Mouse (Mus musculus) ES-E14 (cell line): ENCODE data around the gene Xylt1. TPM values are rescaled to one million over a fixed set of nuclear protein-coding genes. Genes with fewer than 3 reads are reported as not detected.
A peak's percentile ranks its signal among the peaks of the same experiment; 100 is the strongest.

Source experiments
- DNase-seq: peaks from one replicate; pipeline ENCODE4 v3.0.0-alpha.2; 2013; ENCODE audit warnings: low read depth, low spot score
- H3K27ac ChIP-seq: 2 replicates; pipeline ENCODE4 v1.5.1; 2012; ENCODE audit warnings: low read depth, mild to moderate bottlenecking, low read length, moderate library complexity, mixed read lengths; ENCODE audit not compliant: poor library complexity, insufficient read depth, severe bottlenecking
- H3K36me3 ChIP-seq: 2 replicates; pipeline ENCODE4 v1.6.1; 2012; ENCODE audit warnings: mild to moderate bottlenecking, low read length, moderate library complexity, mixed read lengths; ENCODE audit not compliant: control insufficient read depth, poor library complexity, insufficient read depth, severe bottlenecking
- H3K4me1 ChIP-seq, 2 experiments: fragments of 150-350 bp in 1 of 2; sonication (generic) in 1 of 2; 2 replicates each; pipeline ENCODE4 v1.6.1; 2012; ENCODE audit warnings: low read length in 2 of 2, mild to moderate bottlenecking in 1 of 2, mixed read lengths in 1 of 2; ENCODE audit not compliant: control insufficient read depth in 2 of 2, insufficient read depth in 2 of 2, poor library complexity in 1 of 2
- H3K4me3 ChIP-seq, 2 experiments: fragments of 150-350 bp in 1 of 2; sonication (generic) in 1 of 2; 2 replicates each; pipeline ENCODE4 v1.5.1; 2012; ENCODE audit warnings: low read length in 2 of 2, low read depth in 1 of 2, mild to moderate bottlenecking in 1 of 2, mixed read lengths in 1 of 2; ENCODE audit not compliant: insufficient read depth in 1 of 2, poor library complexity in 1 of 2, severe bottlenecking in 1 of 2
- H3K9ac ChIP-seq: 2 replicates; pipeline ENCODE4 v1.6.1; 2012; ENCODE audit warnings: low read depth, mild to moderate bottlenecking, low read length, mixed read lengths; ENCODE audit not compliant: poor library complexity, insufficient read depth, severe bottlenecking
- H3K9me3 ChIP-seq: fragments of 150-350 bp; sonication (generic); 2 replicates; pipeline ENCODE4 v1.6.1; 2012; ENCODE audit warnings: low read depth, mild to moderate bottlenecking, low read length; ENCODE audit not compliant: control insufficient read depth, insufficient read depth
- CHD2 ChIP-seq: IDR thresholded peaks from 2 replicates; pipeline ENCODE4 v1.6.1; 2014; ENCODE audit warnings: mild to moderate bottlenecking, low read depth, low read length, inconsistent platforms
- HCFC1 ChIP-seq: IDR thresholded peaks from 2 replicates; pipeline ENCODE4 v1.6.1; 2012; ENCODE audit warnings: low read length, inconsistent platforms, borderline replicate concordance; ENCODE audit not compliant: insufficient read depth
- MAFK ChIP-seq: IDR thresholded peaks from 2 replicates; pipeline ENCODE4 v1.6.1; 2014; ENCODE audit warnings: mild to moderate bottlenecking, low read depth, low read length, inconsistent platforms; ENCODE audit not compliant: insufficient read depth
- ZC3H11A ChIP-seq: IDR thresholded peaks from 2 replicates; pipeline ENCODE4 v1.6.1; 2012; ENCODE audit warnings: low read depth, mild to moderate bottlenecking, inconsistent platforms, low read length, borderline replicate concordance
- ZNF384 ChIP-seq: IDR thresholded peaks from 2 replicates; pipeline ENCODE4 v1.6.1; 2012; ENCODE audit warnings: low read depth, low read length, inconsistent platforms
- in situ Hi-C, 2 experiments: fragments of 600-800 bp; cut with MboI; formaldehyde crosslinking; loops; one replicate each; pipeline ENCODE4 v1.15.1; 2025; ENCODE audit warnings: low sequenced_read_pairs in 2 of 2, inconsistent platforms in 1 of 2; ENCODE audit not compliant: unreplicated experiment in 2 of 2
- total RNA-seq: library from RNA; depleted of rRNA; stranded (reverse); fragments of 300-350 nt; gene quantifications from 2 replicates; pipeline ENCODE4 v1.2.3, GENCODE M21; 2012

Xylt1 gene
- total RNA-seq, 1 experiment: 3.6 TPM

DNA sequence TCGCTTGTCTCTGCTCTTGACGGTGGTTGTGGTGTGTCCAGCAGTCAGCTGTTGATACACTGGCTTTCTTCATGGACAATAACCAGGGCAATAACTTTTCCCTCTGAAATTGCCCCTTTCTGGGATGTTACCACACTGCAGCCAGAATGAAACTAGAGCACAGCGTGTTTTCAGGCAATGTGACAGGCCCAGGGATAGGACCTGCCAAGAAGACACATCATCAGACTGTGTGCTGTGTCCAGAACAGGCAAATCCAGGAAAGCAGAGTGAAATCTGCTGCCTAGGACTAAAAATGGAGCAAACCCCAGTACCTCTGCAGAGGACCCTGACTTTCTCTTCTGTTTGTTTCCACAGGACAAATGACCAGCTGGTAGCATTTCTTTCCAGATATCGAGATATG, 240.8 kb downstream of the Xylt1 start:
- no peak overlapping the region for H3K9ac ChIP-seq
- in situ Hi-C loops: loop anchor here in 1 of 2 experiments (10.0 kb wide), 1 partner anchor 247 kb away; no protein-coding TSS in a partner anchor
- no peak for DNase-seq
- no peaks in the 10 kb centered on the region for H3K36me3 ChIP-seq
- H3K27ac ChIP-seq: no peak overlapping the region
- no peak overlapping the region for H3K4me3 ChIP-seq
- no peaks in the 10 kb centered on the region for H3K4me1 ChIP-seq
- TF ChIP-seq CHD2 (no peak), HCFC1 (no peak), ZNF384 (no peak), MAFK (no peak), ZC3H11A (no peak)
- no peaks in the 10 kb centered on the region for H3K9me3 ChIP-seq

DNA sequence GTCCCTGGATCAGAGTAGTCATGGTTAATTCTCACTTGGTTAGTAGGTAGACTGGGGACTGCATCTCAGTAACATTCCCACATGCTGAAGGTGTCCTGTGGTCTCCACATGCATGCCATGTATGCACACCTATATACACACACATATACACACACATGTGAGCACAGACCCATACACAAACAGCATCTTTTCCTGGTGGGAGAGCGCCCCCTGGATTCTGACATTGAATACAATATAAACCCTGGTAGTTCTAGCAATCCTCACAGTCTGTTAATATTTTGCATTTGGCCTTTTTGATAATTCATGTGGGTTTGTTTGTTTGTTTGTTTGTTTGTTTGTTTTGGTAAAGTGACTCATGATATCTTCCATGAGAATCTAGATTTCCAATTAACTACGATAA, 242.0 kb downstream of the Xylt1 start:
- Histone ChIP-seq H3K36me3 (no peaks in the 10 kb centered on the region), H3K27ac (no peak overlapping the region), H3K4me3 (no peak overlapping the region), H3K9ac (no peak overlapping the region), H3K4me1 (no peaks in the 10 kb centered on the region), H3K9me3 (no peaks in the 10 kb centered on the region)
- no peak for TF ChIP-seq MAFK
- 0 out of 2 replicates have a peak, but pooled peaks have one; percentile 27 for TF ChIP-seq ZC3H11A
- no peak for TF ChIP-seq CHD2
- no peak for TF ChIP-seq HCFC1
- TF ChIP-seq ZNF384: no peak
- in situ Hi-C loops: loop anchor here in 1 of 2 experiments (10.0 kb wide), 1 partner anchor 248 kb away; no protein-coding TSS in a partner anchor
- DNase-seq: no peak

DNA sequence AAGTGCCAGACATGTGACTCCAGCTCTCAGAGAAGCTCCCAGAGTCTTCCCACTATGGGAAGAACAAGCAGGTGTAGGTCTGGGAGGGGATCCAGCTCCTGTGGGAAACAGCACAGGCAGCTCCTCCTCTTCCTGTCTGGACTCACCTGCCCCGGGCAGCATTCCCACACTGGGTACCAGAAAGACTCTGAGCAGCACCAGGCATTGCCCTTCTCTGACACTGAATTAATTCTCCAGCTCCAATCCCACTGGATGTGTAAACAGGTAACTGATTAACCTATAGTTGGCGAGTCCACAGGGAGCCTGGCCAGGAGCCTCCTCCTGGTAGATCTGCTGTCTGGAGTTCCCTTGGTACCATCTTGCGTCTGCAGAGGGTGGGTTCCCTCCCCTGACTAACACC, 248.0 kb downstream of the Xylt1 start:
- Histone ChIP-seq H3K9me3 (no peaks in the 10 kb centered on the region), H3K9ac (no peak overlapping the region), H3K4me1 (no peaks in the 10 kb centered on the region), H3K36me3 (no peaks in the 10 kb centered on the region), H3K4me3 (no peak overlapping the region), H3K27ac (no peak overlapping the region)
- no peak for DNase-seq
- in situ Hi-C loops: loop anchor here in 1 of 2 experiments (10.0 kb wide), 1 partner anchor 254 kb away; no protein-coding TSS in a partner anchor
- no peak for TF ChIP-seq ZC3H11A
- no peak for TF ChIP-seq ZNF384
- TF ChIP-seq HCFC1: no peak
- no peak for TF ChIP-seq CHD2
- no peak for TF ChIP-seq MAFK

DNA sequence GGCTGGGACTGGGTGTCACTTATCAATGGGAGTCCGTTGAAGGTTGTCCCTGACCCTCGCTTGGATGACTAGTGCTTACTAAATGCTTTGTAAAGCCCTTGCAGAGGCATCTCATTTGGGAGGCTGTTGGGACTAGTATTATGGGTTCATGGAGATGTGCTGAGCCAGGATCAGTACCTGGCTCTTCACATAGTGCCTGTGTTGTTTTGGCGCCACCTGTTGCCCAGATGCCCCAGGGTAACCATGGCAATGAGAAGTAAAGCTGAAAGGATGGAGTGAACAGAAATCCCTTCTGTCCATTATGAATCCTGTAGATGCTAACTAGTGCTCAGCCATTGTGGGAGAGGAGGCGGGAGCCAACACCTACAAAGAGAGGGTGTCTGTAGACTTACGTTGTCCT, 249.9 kb downstream of the Xylt1 start:
- in situ Hi-C loops: no loop called here
- TF ChIP-seq ZNF384: no peak
- H3K9me3 ChIP-seq: no peaks in the 10 kb centered on the region
- H3K36me3 ChIP-seq: no peaks in the 10 kb centered on the region
- H3K27ac ChIP-seq: no peak overlapping the region
- H3K4me1 ChIP-seq: no peaks in the 10 kb centered on the region
- H3K9ac ChIP-seq: no peak overlapping the region
- no peak for DNase-seq
- no peak overlapping the region for H3K4me3 ChIP-seq

DNA sequence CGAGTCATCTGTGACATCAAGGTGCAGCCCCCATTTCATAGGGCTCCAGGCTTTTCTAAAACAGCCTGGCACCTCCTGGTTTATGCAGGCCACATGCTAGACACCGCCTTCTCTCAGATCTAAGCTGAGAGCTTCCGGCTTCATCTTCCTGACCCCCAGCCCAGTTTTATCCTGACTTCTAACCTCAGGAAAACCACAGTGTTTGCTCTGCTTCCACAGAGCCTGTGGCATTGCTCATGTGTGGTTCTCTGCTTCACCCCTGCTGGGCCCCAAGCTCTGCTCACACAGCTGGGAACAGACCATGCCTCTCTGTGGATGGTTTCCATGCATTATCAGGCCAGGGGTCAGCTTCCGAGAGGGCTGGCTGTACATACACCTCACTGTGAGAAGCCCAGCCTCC, 254.8 kb downstream of the Xylt1 start:
- no peak for TF ChIP-seq HCFC1
- no peak for TF ChIP-seq ZNF384
- TF ChIP-seq CHD2: no peak
- no peak for TF ChIP-seq ZC3H11A
- TF ChIP-seq MAFK: no peak
- Histone ChIP-seq H3K9me3 (no peaks in the 10 kb centered on the region), H3K36me3 (no peaks in the 10 kb centered on the region), H3K4me1 (no peaks in the 10 kb centered on the region), H3K27ac (no peak overlapping the region), H3K9ac (no peak overlapping the region), H3K4me3 (no peak overlapping the region)
- no peak for DNase-seq
- in situ Hi-C loops: no loop called here
